In genomic region chr17:26861383-26861782, GRCm38 (mm10) we compare ENCODE assay signal across 14 mouse cellular contexts. TPM values are rescaled to one million over a fixed set of nuclear protein-coding genes. Genes with fewer than 3 reads are reported as not detected.
DNase-seq lines count a peak whose midpoint lies in the region; ATAC-seq and TF ChIP-seq lines count a peak whose summit lies in the region.
"Had no signal": no experiment of that assay in that cellular context is flagged by ENCODE, and none has a peak within 500 bp of the region (broad histone marks: within the 10 kb centered on the region; RNA-seq: fewer than 3 reads in every experiment).

No protein-coding gene starts in this region.

- H3K27me3 ChIP-seq in kidney, postnatal 0 days (ENCODE audit: insufficient read depth, low read length), result peaks cover 29% of the 10 kb centered on the region
- 0 out of 2 replicates have a peak, but pooled peaks cover 4% of the 10 kb centered on the region for H3K27me3 ChIP-seq in heart, postnatal 0 days (ENCODE audit: control insufficient read depth, insufficient read depth, low read length)
- peaks cover 30% of the 10 kb centered on the region for H3K27me3 ChIP-seq in midbrain, embryonic 16.5 days (ENCODE audit: control insufficient read depth, insufficient read depth, low read depth, low read length)

- ATAC-seq in kidney, postnatal 0 days (replicated peaks; ENCODE audit: low FRiP score, low read depth), result peak; percentile 54; the same call in 1 of the 2 replicates
- ATAC-seq in heart, postnatal 0 days (ENCODE audit: insufficient read depth, low read depth), result peak; percentile 72
- no peak for ATAC-seq in midbrain, embryonic 16.5 days
- ATAC-seq: activated CD4-positive, CD25-positive, alpha-beta regulatory T cell, adult 4 months had no signal

- no peak overlapping the region for H3K4me2 ChIP-seq in kidney, postnatal 0 days (ENCODE audit: low read length)
- H3K4me2 ChIP-seq in heart, postnatal 0 days (ENCODE audit: low read depth, low read length), result peak overlapping the region; percentile 28; the same call in 1 of the 2 replicates
- H3K4me2 ChIP-seq in midbrain, embryonic 16.5 days (ENCODE audit: low read length), result no peak overlapping the region
- H3K4me2 ChIP-seq: liver, embryonic 13.5 days had no signal

- H3K9ac ChIP-seq in kidney, postnatal 0 days (ENCODE audit: low read depth, low read length), result no peak overlapping the region
- no peak overlapping the region for H3K9ac ChIP-seq in heart, postnatal 0 days (replicated peaks; ENCODE audit: low read depth, low read length)
- no peak overlapping the region for H3K9ac ChIP-seq in midbrain, embryonic 16.5 days (ENCODE audit: low read depth, low read length)
- H3K9ac ChIP-seq: liver, embryonic 13.5 days had no signal

- H3K4me3 ChIP-seq in kidney, postnatal 0 days (replicated peaks; ENCODE audit: low read depth, low read length), result no peak overlapping the region
- H3K4me3 ChIP-seq in heart, postnatal 0 days (ENCODE audit: low read depth, low read length), result no peak overlapping the region
- H3K4me3 ChIP-seq in midbrain, embryonic 16.5 days (ENCODE audit: low read depth, low read length), result no peak overlapping the region
- H3K4me3 ChIP-seq: liver, embryonic 13.5 days had no signal

- peak; percentile 87 for DNase-seq in kidney, postnatal 0 days (ENCODE audit: low spot score)
- DNase-seq in kidney, adult 8-10 months, result no peak
- DNase-seq in adrenal gland, postnatal 14 days, result peak; percentile 86
- DNase-seq in heart, postnatal 0 days (ENCODE audit: low spot score), result peak; percentile 94
- peak; percentile 61 to 72 for DNase-seq in lung, postnatal 4 days
- DNase-seq in frontal cortex, postnatal 36 days (ENCODE audit: low spot score in 2 of 2), result no peak
- DNase-seq in layer of hippocampus, adult 18-20 months (ENCODE audit: low spot score in 2 of 2), result no peak
- DNase-seq: cerebellum, adult 8-10 months; liver, embryonic 13.5 days had no signal

- H3K4me1 ChIP-seq in kidney, postnatal 0 days (replicated peaks; ENCODE audit: insufficient read depth, low read length), result no peaks in the 10 kb centered on the region
- peaks cover 22% of the 10 kb centered on the region for H3K4me1 ChIP-seq in heart, postnatal 0 days (ENCODE audit: control insufficient read depth, insufficient read depth)
- H3K4me1 ChIP-seq in midbrain, embryonic 16.5 days (ENCODE audit: control insufficient read depth, insufficient read depth, low read length), result no peaks in the 10 kb centered on the region
- H3K4me1 ChIP-seq: liver, embryonic 13.5 days had no signal

- 0% methylated on average over 6 of the region's 6 CpGs for WGBS in kidney, postnatal 0 days
- 2% methylated on average over 6 of the region's 6 CpGs for WGBS in heart, postnatal 0 days
- 33% methylated on average over 6 of the region's 6 CpGs for WGBS in midbrain, embryonic 16.5 days

- no peak for TF ChIP-seq CTCF in kidney, postnatal 0 days (IDR thresholded peaks at IDR 0.05; ENCODE audit: low read depth)
- TF ChIP-seq CTCF in heart, postnatal 0 days (IDR thresholded peaks at IDR 0.05; ENCODE audit: low read depth), result no peak

- no peaks in the 10 kb centered on the region; the same call in 1 of the 2 replicates for H3K9me3 ChIP-seq in kidney, postnatal 0 days (replicated peaks; ENCODE audit: low read length)
- no peaks in the 10 kb centered on the region for H3K9me3 ChIP-seq in heart, postnatal 0 days (replicated peaks; ENCODE audit: control insufficient read depth, low read length)
- H3K9me3 ChIP-seq in midbrain, embryonic 16.5 days (replicated peaks; ENCODE audit: control insufficient read depth, low read length, poor library complexity, severe bottlenecking), result no peaks in the 10 kb centered on the region

- TF ChIP-seq EP300 in heart, postnatal 0 days (IDR thresholded peaks at IDR 0.05; ENCODE audit: low read depth), result peak; percentile 82

- no peak overlapping the region for H3K27ac ChIP-seq in kidney, postnatal 0 days
- H3K27ac ChIP-seq in heart, postnatal 0 days (ENCODE audit: low read depth), result peak overlapping the region; percentile 89
- H3K27ac ChIP-seq in midbrain, embryonic 16.5 days (ENCODE audit: low read length), result no peak overlapping the region
- H3K27ac ChIP-seq: liver, embryonic 13.5 days had no signal

- H3K36me3 ChIP-seq in kidney, postnatal 0 days (ENCODE audit: insufficient read depth, low read length), result no peaks in the 10 kb centered on the region
- H3K36me3 ChIP-seq in heart, postnatal 0 days (replicated peaks; ENCODE audit: control insufficient read depth, insufficient read depth, low read length), result no peaks in the 10 kb centered on the region
- H3K36me3 ChIP-seq in midbrain, embryonic 16.5 days (ENCODE audit: control insufficient read depth, insufficient read depth, low read length), result no peaks in the 10 kb centered on the region
- H3K36me3 ChIP-seq: liver, embryonic 13.5 days had no signal

RNA-seq across cellular contexts. Expression of gene Nkx2-5, which starts 16.6 kb away (rescaled TPM):
- not detected in 2 replicates for polyA plus RNA-seq in kidney, postnatal 0 days (2015; fragmentation: Nextera tagmentation; extraction: Ambion mirVana)
- not detected in 2 replicates for total RNA-seq in adrenal gland, postnatal 14 days (2021)
- 284 and 346 TPM in 2 replicates for total RNA-seq in heart, postnatal 0 days (2014; rRNA removed; ENCODE audit: low replicate concordance)
- polyA plus RNA-seq in heart, postnatal 0 days (2015; fragmentation: Nextera tagmentation; extraction: Ambion mirVana), result 139 and 155 TPM in 2 replicates
- not detected in 2 replicates for polyA plus RNA-seq in midbrain, embryonic 16.5 days (2015; fragmentation: Nextera tagmentation; extraction: Ambion mirVana)
- total RNA-seq in layer of hippocampus, adult 18-20 months (2021), result not detected
- total RNA-seq: granulocyte monocyte progenitor cell, adult 5-6 weeks; layer of hippocampus, postnatal 14 days had no signal
- polyA plus RNA-seq: activated CD4-positive, CD25-positive, alpha-beta regulatory T cell, adult 4 months; liver, embryonic 13.5 days; thymus, postnatal 0 days had no signal

RNA-seq across cellular contexts. Expression of gene Kifc5b, which starts 55.5 kb away (rescaled TPM):
- 1.3 and 1.8 TPM in 2 replicates for polyA plus RNA-seq in kidney, postnatal 0 days (2015; fragmentation: Nextera tagmentation; extraction: Ambion mirVana)
- total RNA-seq in adrenal gland, postnatal 14 days (2021), result 5.0 and 5.2 TPM in 2 replicates
- 4.5 and 4.8 TPM in 2 replicates for total RNA-seq in heart, postnatal 0 days (2014; rRNA removed; ENCODE audit: low replicate concordance)
- polyA plus RNA-seq in heart, postnatal 0 days (2015; fragmentation: Nextera tagmentation; extraction: Ambion mirVana), result 0.93 and 1.5 TPM in 2 replicates
- polyA plus RNA-seq in midbrain, embryonic 16.5 days (2015; fragmentation: Nextera tagmentation; extraction: Ambion mirVana), result 2.3 and 3.3 TPM in 2 replicates
- 1 to 10 TPM; 3.3 to 3.5 TPM for total RNA-seq in layer of hippocampus, adult 18-20 months (2021)

Comparison
In these comparisons a context has a peak if more than half of its experiments do, and no peak if none do; other contexts are left out.
1. DNase-seq: peak in kidney, postnatal 0 days (single experiment), adrenal gland, postnatal 14 days (single experiment), heart, postnatal 0 days (single experiment) and lung, postnatal 4 days (2 of 2); none in kidney, adult 8-10 months (0 of 2), frontal cortex, postnatal 36 days (0 of 2) and layer of hippocampus, adult 18-20 months (0 of 2).
2. RNA of gene Nkx2-5, which starts 16.6 kb away (total RNA-seq): 284 to 346 TPM in heart, postnatal 0 days; not detected in adrenal gland, postnatal 14 days and not detected in layer of hippocampus, adult 18-20 months; every median in the first group is over 100 times any median in the second.